Mouse (Mus musculus) intestine, postnatal 0 days (tissue): ENCODE data around the gene Adamts9. TPM values are rescaled to one million over a fixed set of nuclear protein-coding genes. Genes with fewer than 3 reads are reported as not detected.

Experiments used
- ATAC-seq: fragments of 200-750 bp; cut with Nextera tagmentation; 2 replicates; pipeline ENCODE4 v1.8.0; 2017; ENCODE audit warnings: mild to moderate bottlenecking, moderate TSS enrichment, moderate library complexity
- H3K27ac ChIP-seq: fragments of 300-500 bp; sonication (generic); 2 replicates; pipeline ENCODE4 v1.5.1; 2014; ENCODE audit warnings: mild to moderate bottlenecking, low read depth, low read length, moderate library complexity
- H3K27me3 ChIP-seq: fragments of 300-500 bp; sonication (generic); replicated peaks from 2 replicates; pipeline ENCODE4 v1.6.1; 2014; ENCODE audit warnings: low read length, mixed read lengths; ENCODE audit not compliant: control insufficient read depth, insufficient read depth
- H3K36me3 ChIP-seq: fragments of 300-500 bp; sonication (generic); 2 replicates; pipeline ENCODE4 v1.6.1; 2014; ENCODE audit warnings: mild to moderate bottlenecking, moderate library complexity; ENCODE audit not compliant: control insufficient read depth, insufficient read depth
- H3K4me1 ChIP-seq: fragments of 300-500 bp; sonication (generic); replicated peaks from 2 replicates; pipeline ENCODE4 v1.6.1; 2014; ENCODE audit warnings: antibody characterized with exemption, low read length, mixed read lengths; ENCODE audit not compliant: control insufficient read depth, insufficient read depth
- H3K4me2 ChIP-seq: fragments of 300-500 bp; sonication (generic); replicated peaks from 2 replicates; pipeline ENCODE4 v1.6.1; 2014; ENCODE audit warnings: low read depth, mild to moderate bottlenecking, moderate library complexity
- H3K4me3 ChIP-seq: fragments of 300-500 bp; sonication (generic); 2 replicates; pipeline ENCODE4 v1.5.1; 2014; ENCODE audit warnings: low read depth, low read length
- H3K9ac ChIP-seq: fragments of 300-500 bp; sonication (generic); 2 replicates; pipeline ENCODE4 v1.6.1; 2014; ENCODE audit warnings: mild to moderate bottlenecking, low read depth, low read length
- H3K9me3 ChIP-seq: fragments of 300-500 bp; sonication (generic); 2 replicates; pipeline ENCODE4 v1.6.1; 2016; ENCODE audit warnings: mixed run types; ENCODE audit not compliant: control insufficient read depth
- CTCF ChIP-seq: sonication (generic); IDR thresholded peaks from 2 replicates; pipeline ENCODE4 v1.5.1; 2016; ENCODE audit warnings: low read depth, mild to moderate bottlenecking, control low read depth, antibody characterized with exemption, moderate library complexity
- WGBS: fragments of 180-500 bp; shearing (Covaris S2); extraction: QIAGEN DNeasy Blood & Tissue Kit; methylation state at CpG from one replicate; pipeline ENCODE4 v1.1.7; 2014; 5-methylcytosine and 5-hydroxymethylcytosine counted together
- polyA plus RNA-seq: library from polyadenylated mRNA; unstranded; fragments of >200 nt; fragmentation: Nextera tagmentation; extraction: Ambion mirVana; gene quantifications from 2 replicates; pipeline ENCODE4 v1.2.1, GENCODE M21; 2015

The Adamts9 gene
- polyA plus RNA-seq, 1 experiment from 2014 or later: 2.2 TPM

GRCm38 (mm10) chr6:92846614-92847013, 96.7 kb downstream of the Adamts9 start:
- no peaks in the 10 kb centered on the region for H3K9me3 ChIP-seq
- no peak for ATAC-seq
- no peak overlapping the region for H3K4me3 ChIP-seq
- no peaks in the 10 kb centered on the region for H3K4me1 ChIP-seq
- no peak overlapping the region for H3K9ac ChIP-seq
- H3K4me2 ChIP-seq: no peak overlapping the region
- H3K36me3 ChIP-seq: peaks cover 11% of the 10 kb centered on the region; the same call in 1 of the 2 replicates
- H3K27me3 ChIP-seq: no peaks in the 10 kb centered on the region
- no peak overlapping the region for H3K27ac ChIP-seq
- WGBS: 60% methylated on average over 4 of the region's 4 CpGs
- TF ChIP-seq CTCF: no peak

GRCm38 (mm10) chr6:92845898-92846297, 97.4 kb downstream of the Adamts9 start:
- Histone ChIP-seq H3K27ac (no peak overlapping the region), H3K4me2 (no peak overlapping the region), H3K4me1 (no peaks in the 10 kb centered on the region), H3K9me3 (no peaks in the 10 kb centered on the region), H3K9ac (no peak overlapping the region), H3K4me3 (no peak overlapping the region), H3K36me3 (peaks cover 11% of the 10 kb centered on the region; the same call in 1 of the 2 replicates), H3K27me3 (no peaks in the 10 kb centered on the region)
- no peak for ATAC-seq
- WGBS: 57% methylated on average over 8 of the region's 8 CpGs
- no peak for TF ChIP-seq CTCF

- Histone ChIP-seq H3K4me1 (no peaks in the 10 kb centered on the region), H3K4me3 (no peak overlapping the region), H3K36me3 (0 out of 2 replicates have a peak, but pooled peaks cover 5% of the 10 kb centered on the region), H3K4me2 (no peak overlapping the region), H3K9me3 (no peaks in the 10 kb centered on the region), H3K27ac (no peak overlapping the region), H3K27me3 (no peaks in the 10 kb centered on the region), H3K9ac (no peak overlapping the region)
- 82% methylated on average over 2 of the region's 2 CpGs for WGBS
- no peak for ATAC-seq
- no peak for TF ChIP-seq CTCF
Measured at GRCm38 (mm10) chr6:92843474-92843873, 99.8 kb downstream of the Adamts9 start.

GRCm38 (mm10) chr6:92842000-92842399, 101.3 kb downstream of the Adamts9 start:
- H3K36me3 ChIP-seq: no peaks in the 10 kb centered on the region
- H3K4me2 ChIP-seq: no peak overlapping the region
- H3K4me1 ChIP-seq: no peaks in the 10 kb centered on the region
- H3K27me3 ChIP-seq: no peaks in the 10 kb centered on the region
- H3K27ac ChIP-seq: no peak overlapping the region
- H3K4me3 ChIP-seq: no peak overlapping the region
- WGBS: 30% methylated on average over 2 of the region's 2 CpGs
- no peak overlapping the region for H3K9ac ChIP-seq
- no peak for ATAC-seq
- no peaks in the 10 kb centered on the region for H3K9me3 ChIP-seq
- TF ChIP-seq CTCF: no peak

- no peaks in the 10 kb centered on the region for H3K36me3 ChIP-seq
- no peak overlapping the region for H3K9ac ChIP-seq
- no peak overlapping the region for H3K27ac ChIP-seq
- no peaks in the 10 kb centered on the region for H3K9me3 ChIP-seq
- H3K27me3 ChIP-seq: no peaks in the 10 kb centered on the region
- no peaks in the 10 kb centered on the region for H3K4me1 ChIP-seq
- no peak for TF ChIP-seq CTCF
- ATAC-seq: no peak
- no peak overlapping the region for H3K4me3 ChIP-seq
- WGBS: 80% methylated on average over 2 of the region's 2 CpGs
- no peak overlapping the region for H3K4me2 ChIP-seq
Measured at GRCm38 (mm10) chr6:92831106-92831505, 112.2 kb downstream of the Adamts9 start.

- H3K4me3 ChIP-seq: no peak overlapping the region
- H3K27me3 ChIP-seq: no peaks in the 10 kb centered on the region
- H3K4me1 ChIP-seq: no peaks in the 10 kb centered on the region
- no peaks in the 10 kb centered on the region for H3K36me3 ChIP-seq
- H3K9ac ChIP-seq: no peak overlapping the region
- H3K4me2 ChIP-seq: no peak overlapping the region
- no peak overlapping the region for H3K27ac ChIP-seq
- H3K9me3 ChIP-seq: no peaks in the 10 kb centered on the region
- no peak for ATAC-seq
- 93% methylated on average over 2 of the region's 2 CpGs for WGBS
- TF ChIP-seq CTCF: no peak
Measured at GRCm38 (mm10) chr6:92829148-92829547, 114.1 kb downstream of the Adamts9 start.

GRCm38 (mm10) chr6:92827360-92827759, 115.9 kb downstream of the Adamts9 start:
- Histone ChIP-seq H3K27me3 (no peaks in the 10 kb centered on the region), H3K9me3 (no peaks in the 10 kb centered on the region), H3K4me2 (no peak overlapping the region), H3K36me3 (no peaks in the 10 kb centered on the region), H3K4me1 (no peaks in the 10 kb centered on the region), H3K4me3 (no peak overlapping the region), H3K9ac (no peak overlapping the region), H3K27ac (no peak overlapping the region)
- 56% methylated on average over 5 of the region's 5 CpGs for WGBS
- no peak for ATAC-seq
- TF ChIP-seq CTCF: no peak
